Mouse (Mus musculus): ENCODE measurements around the gene Gm30191. TPM values are rescaled to one million over a fixed set of nuclear protein-coding genes. Genes with fewer than 3 reads are reported as not detected.
A peak's percentile ranks its signal among the peaks of the same experiment; 100 is the strongest.
"Not testable (repeated sequence)": the region's sequence is repeated elsewhere in the genome, so short reads cannot be mapped to it uniquely, and the experiment has no call there.

Gm30191 gene
- polyA plus RNA-seq, 1 experiment from 2014 or later, result not detected

- ATAC-seq (no peak), DNase-seq (ENCODE audit: low read depth, low spot score) (no peak)
- H3K27me3 ChIP-seq, result no peaks in the 10 kb centered on the region
- no peak for TF ChIP-seq CTCF (IDR thresholded peaks at IDR 0.05)
- ChIA-PET POLR2A (no interaction called here), CTCF (no interaction called here)
- in situ Hi-C loops (cut with MboI; ENCODE audit: low pct_unique_long_range_greater_than_20kb), result loop anchor here (5.0 kb wide), 1 partner anchor 129 kb away; no protein-coding TSS in a partner anchor
Observed at GRCm38 (mm10) chr4:134258354-134258753, 11.6 kb downstream of the Gm30191 start.

- CTCF ChIA-PET, result interaction anchor here (0.8 to 1.3 kb wide), 4 partner anchors 13 to 59 kb away, joined by 3 to 6 read pairs (median 4); partner anchors contain the start of gene Gm30191
Observed at GRCm38 (mm10) chr4:134263191-134263590, 16.5 kb downstream of the Gm30191 start.

DNA sequence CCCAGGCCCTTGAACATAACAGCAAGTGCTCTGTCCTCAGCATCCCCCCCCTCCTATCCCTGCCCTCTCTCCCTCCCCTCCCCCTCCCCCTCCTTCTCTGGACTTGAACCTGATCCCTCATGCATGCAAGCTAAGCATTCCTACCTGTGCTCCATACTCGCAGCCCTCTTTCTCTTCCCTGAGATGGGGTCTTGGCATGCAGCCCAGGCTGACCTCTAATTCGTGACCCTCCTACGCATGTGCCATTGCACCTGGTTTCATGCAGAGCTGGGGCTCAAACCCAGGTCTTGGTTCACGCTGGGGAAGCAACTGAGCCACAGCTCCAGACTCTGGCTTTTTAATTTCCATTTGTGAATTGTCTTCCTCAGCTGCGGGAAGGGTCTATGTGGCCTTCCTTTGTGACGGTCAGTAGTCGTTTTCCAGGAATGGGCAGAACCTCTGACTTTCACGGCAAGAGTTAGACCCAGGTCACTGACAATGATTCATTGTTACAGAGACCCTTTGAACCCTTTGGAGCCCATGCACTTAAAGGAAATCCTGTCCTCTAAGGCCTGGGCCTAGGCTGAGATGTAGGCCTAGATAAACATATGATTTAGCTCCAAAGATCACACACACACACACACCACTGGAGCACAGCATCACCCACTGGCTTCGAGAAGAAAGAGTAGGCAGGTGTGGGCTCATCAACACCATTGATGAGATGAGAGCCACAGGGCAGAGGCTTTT, 19.3 kb downstream of the Gm30191 start:
- in situ Hi-C loops (cut with MboI; ENCODE audit: low pct_unique_long_range_greater_than_20kb), result no loop called here
- no peak for ATAC-seq
- CTCF ChIA-PET, result no interaction called here

More at GRCm38 (mm10) chr4:134263191-134263590, 16.5 kb downstream of the Gm30191 start:
- TF ChIP-seq CTCF (IDR thresholded peaks at IDR 0.05), result peak; percentile 74
- no peaks in the 10 kb centered on the region for H3K27me3 ChIP-seq
- no peak for DNase-seq (ENCODE audit: low read depth, low spot score)
- ATAC-seq, result no peak
- POLR2A ChIA-PET, result no interaction called here
- in situ Hi-C loops (cut with MboI; ENCODE audit: low pct_unique_long_range_greater_than_20kb), result no loop called here

GRCm38 (mm10) chr4:134268102-134268655, 21.4 kb downstream of the Gm30191 start:
- H3K27me3 ChIP-seq, result no peaks in the 10 kb centered on the region
- no peak for TF ChIP-seq CTCF (IDR thresholded peaks at IDR 0.05)
- POLR2A ChIA-PET, result no interaction called here
- in situ Hi-C loops (cut with MboI; ENCODE audit: low pct_unique_long_range_greater_than_20kb), result no loop called here
- CTCF ChIA-PET, result interaction anchor here (1.9 kb wide), 1 partner anchor 88 kb away, joined by 3 read pairs; no protein-coding TSS in a partner anchor
- DNase-seq (ENCODE audit: low read depth, low spot score) (no peak), ATAC-seq (no peak)

More for the DNA sequence above, 19.3 kb downstream of the Gm30191 start:
- no peak for DNase-seq (ENCODE audit: low read depth, low spot score)
- no peak for TF ChIP-seq CTCF (IDR thresholded peaks at IDR 0.05)
- POLR2A ChIA-PET, result no interaction called here
- no peaks in the 10 kb centered on the region for H3K27me3 ChIP-seq

DNA sequence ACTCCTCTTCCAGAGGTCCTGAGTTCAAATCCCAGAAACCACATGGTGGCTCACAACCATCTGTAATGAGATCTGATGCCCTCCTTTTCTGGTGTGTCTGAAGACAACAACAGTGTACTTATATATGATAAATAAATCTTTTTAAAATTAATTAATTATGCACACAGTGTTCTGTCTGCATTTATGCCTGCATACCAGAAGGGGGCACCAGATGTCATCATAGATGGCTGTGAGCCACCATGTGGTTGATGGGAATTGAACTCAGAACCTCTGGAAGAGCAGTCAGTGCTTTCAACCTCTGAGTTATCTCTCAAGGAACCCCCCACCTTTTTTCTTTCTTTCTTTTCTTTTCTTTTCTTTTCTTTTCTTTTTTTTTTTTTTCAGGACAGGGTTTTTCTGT, 22.9 kb downstream of the Gm30191 start:
- H3K27me3 ChIP-seq; CTCF ChIA-PET; DNase-seq (ENCODE audit: low read depth, low spot score); in situ Hi-C loops (cut with MboI; ENCODE audit: low pct_unique_long_range_greater_than_20kb); ATAC-seq; POLR2A ChIA-PET: not testable (repeated sequence)
- TF ChIP-seq CTCF (IDR thresholded peaks at IDR 0.05), result peak; percentile 64

- ChIA-PET POLR2A (no interaction called here), CTCF (no interaction called here)
- in situ Hi-C loops (cut with MboI; ENCODE audit: low pct_unique_long_range_greater_than_20kb), result no loop called here
- ATAC-seq, result no peak
- DNase-seq (ENCODE audit: low read depth, low spot score), result no peak
- no peaks in the 10 kb centered on the region for H3K27me3 ChIP-seq
- TF ChIP-seq CTCF (IDR thresholded peaks at IDR 0.05), result no peak
Observed at GRCm38 (mm10) chr4:134271979-134272378, 25.2 kb downstream of the Gm30191 start.

GRCm38 (mm10) chr4:134272731-134273416, 26.1 kb downstream of the Gm30191 start:
- ATAC-seq (no peak), DNase-seq (ENCODE audit: low read depth, low spot score) (no peak)
- ChIA-PET CTCF (no interaction called here), POLR2A (no interaction called here)
- in situ Hi-C loops (cut with MboI; ENCODE audit: low pct_unique_long_range_greater_than_20kb), result no loop called here
- no peak for TF ChIP-seq CTCF (IDR thresholded peaks at IDR 0.05)
- no peaks in the 10 kb centered on the region for H3K27me3 ChIP-seq

DNA sequence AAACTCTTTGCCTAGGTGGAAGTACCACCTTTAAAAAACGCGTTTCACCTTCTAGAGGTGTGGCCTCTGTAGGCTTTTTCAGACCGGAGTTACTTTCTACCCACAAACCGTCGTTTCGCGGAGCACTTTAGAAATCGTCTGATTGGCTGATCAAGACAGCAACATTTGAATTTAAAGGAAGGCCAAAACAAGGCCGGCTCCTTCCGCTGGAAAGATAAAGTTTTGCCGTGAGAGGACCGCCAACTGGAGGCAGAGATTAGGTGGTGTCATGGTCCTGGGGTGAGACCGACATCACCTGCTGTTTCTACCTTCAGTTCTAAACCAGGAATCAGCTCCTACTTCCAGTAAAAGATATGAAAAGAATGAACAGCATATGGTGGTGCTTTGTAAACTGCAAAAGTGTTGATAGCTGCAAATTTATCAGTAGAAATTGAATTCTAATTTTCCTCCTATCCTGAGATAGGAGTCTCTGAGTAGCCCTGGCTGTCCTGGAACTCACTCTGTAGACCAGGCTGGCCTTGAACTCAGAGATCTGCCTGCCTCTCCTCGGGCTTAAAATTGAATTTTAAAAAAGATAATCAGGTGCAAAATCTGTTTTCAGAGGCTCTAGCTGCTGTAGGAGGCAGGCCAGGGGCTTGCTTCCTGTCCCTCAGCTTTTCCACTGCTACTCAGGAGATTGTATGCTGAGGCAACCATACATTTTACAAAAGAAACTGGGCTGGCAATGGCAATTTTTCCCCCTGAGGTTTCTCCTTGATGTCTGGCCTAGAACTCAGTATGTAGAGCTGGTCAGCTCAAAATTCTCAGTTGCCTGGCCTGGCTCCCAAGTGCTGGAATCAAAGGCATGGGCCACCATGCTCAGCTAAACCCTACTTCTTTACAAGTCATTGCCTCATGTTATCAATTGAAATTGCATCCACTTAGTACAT, 26.9 kb downstream of the Gm30191 start:
- in situ Hi-C loops (cut with MboI; ENCODE audit: low pct_unique_long_range_greater_than_20kb), result no loop called here
- CTCF ChIA-PET, result no interaction called here
- ATAC-seq, result no peak
- no peak for TF ChIP-seq CTCF (IDR thresholded peaks at IDR 0.05)
- no peaks in the 10 kb centered on the region for H3K27me3 ChIP-seq
- no peak for DNase-seq (ENCODE audit: low read depth, low spot score)
- POLR2A ChIA-PET, result no interaction called here

- ATAC-seq (no peak), DNase-seq (ENCODE audit: low read depth, low spot score) (no peak)
- in situ Hi-C loops (cut with MboI; ENCODE audit: low pct_unique_long_range_greater_than_20kb), result no loop called here
- TF ChIP-seq CTCF (IDR thresholded peaks at IDR 0.05), result no peak
- H3K27me3 ChIP-seq, result no peaks in the 10 kb centered on the region
- ChIA-PET POLR2A (no interaction called here), CTCF (no interaction called here)
Observed at GRCm38 (mm10) chr4:134284942-134285341, 38.2 kb downstream of the Gm30191 start.
